Mouse (Mus musculus) C2C12 (cell line): ENCODE measurements around the gene Aph1a. TPM values are rescaled to one million over a fixed set of nuclear protein-coding genes. Genes with fewer than 3 reads are reported as not detected.
"Not testable (repeated sequence)": the region's sequence is repeated elsewhere in the genome, so short reads cannot be mapped to it uniquely, and the experiment has no call there.

Experiments
- H3K27me3 ChIP-seq: one replicate; pipeline ENCODE4 v1.6.1; 2011; ENCODE audit not compliant: control insufficient read depth, insufficient read depth, insufficient read length
- H3K36me3 ChIP-seq: one replicate; pipeline ENCODE4 v1.6.1; 2011; ENCODE audit not compliant: control insufficient read depth, insufficient read depth
- H3K4me3 ChIP-seq: one replicate; pipeline ENCODE4 v1.5.1; 2011; ENCODE audit warnings: mild to moderate bottlenecking, control low read depth; ENCODE audit not compliant: poor library complexity, insufficient read depth, severe bottlenecking
- H3K79me2 ChIP-seq: one replicate; pipeline ENCODE4 v1.6.1; 2011; ENCODE audit not compliant: control insufficient read depth, insufficient read depth
- H3K79me3 ChIP-seq: one replicate; pipeline ENCODE4 v1.6.1; 2011; ENCODE audit warnings: low read depth, control low read depth
- H3ac ChIP-seq: one replicate; pipeline ENCODE3; 2011; ENCODE audit warnings: low read depth; ENCODE audit not compliant: control insufficient read depth, insufficient read length
- CEBPB ChIP-seq: IDR thresholded peaks from one replicate; pipeline ENCODE4 v1.6.1; 2011; ENCODE audit warnings: low read depth, mild to moderate bottlenecking, control low read depth, moderate library complexity
- CTCF ChIP-seq: IDR thresholded peaks from one replicate; pipeline ENCODE4 v1.5.1; 2011; ENCODE audit not compliant: control insufficient read depth, insufficient read depth, insufficient read length
- FOSL1 ChIP-seq: IDR thresholded peaks from one replicate; pipeline ENCODE4 v1.8.0; 2011; ENCODE audit warnings: mild to moderate bottlenecking, low read length; ENCODE audit not compliant: poor library complexity, insufficient read depth, severe bottlenecking
- MAX ChIP-seq: IDR thresholded peaks from one replicate; pipeline ENCODE4 v1.6.1; 2011; ENCODE audit warnings: mild to moderate bottlenecking, control low read depth
- MYOD1 ChIP-seq: IDR thresholded peaks from one replicate; pipeline ENCODE4 v1.6.1; 2011; ENCODE audit warnings: low read depth; ENCODE audit not compliant: control insufficient read depth, insufficient read length
- MYOG ChIP-seq: IDR thresholded peaks from one replicate; pipeline ENCODE4 v1.6.1; 2011; ENCODE audit not compliant: control insufficient read depth, insufficient read length; ENCODE audit errors: extremely low read depth
- USF1 ChIP-seq: IDR thresholded peaks from one replicate; pipeline ENCODE4 v1.6.1; 2011; ENCODE audit warnings: low read depth, mild to moderate bottlenecking, control low read depth, moderate library complexity
- long read RNA-seq, 2 experiments: library from polyadenylated mRNA; unstranded; transcript quantifications; one replicate each; pipeline ENCODE4 v2.0.0; 2019 to 2020
- polyA plus RNA-seq: library from polyadenylated mRNA; unstranded; fragments of >200 nt; fragmentation: generic; extraction: Trizol; gene quantifications from one replicate; pipeline ENCODE4 v1.2.1, GENCODE M21; 2012; ENCODE audit warnings: missing spikeins

The Aph1a gene
- 79.0 TPM for polyA plus RNA-seq
- long read RNA-seq, experiment 1, transcript Aph1a-201 (6 exons, 2,863 nt), result major isoform, 11 of 13 reads
- long read RNA-seq, experiment 1, partial matches to known transcripts, result 0 of 13 reads
- long read RNA-seq, experiment 1, other reads (novel, unspliced or antisense), result 0 of 13 reads
- long read RNA-seq, experiment 2, transcript Aph1a-201 (6 exons, 2,863 nt), result major isoform, 46 of 62 reads
- long read RNA-seq, experiment 2, transcript Aph1a-202 (7 exons, 1,601 nt), result minor isoform, 12 of 62 reads
- long read RNA-seq, experiment 2, partial matches to known transcripts, result 0 of 62 reads
- long read RNA-seq, experiment 2, other reads (novel, unspliced or antisense), result 4 of 62 reads

DNA sequence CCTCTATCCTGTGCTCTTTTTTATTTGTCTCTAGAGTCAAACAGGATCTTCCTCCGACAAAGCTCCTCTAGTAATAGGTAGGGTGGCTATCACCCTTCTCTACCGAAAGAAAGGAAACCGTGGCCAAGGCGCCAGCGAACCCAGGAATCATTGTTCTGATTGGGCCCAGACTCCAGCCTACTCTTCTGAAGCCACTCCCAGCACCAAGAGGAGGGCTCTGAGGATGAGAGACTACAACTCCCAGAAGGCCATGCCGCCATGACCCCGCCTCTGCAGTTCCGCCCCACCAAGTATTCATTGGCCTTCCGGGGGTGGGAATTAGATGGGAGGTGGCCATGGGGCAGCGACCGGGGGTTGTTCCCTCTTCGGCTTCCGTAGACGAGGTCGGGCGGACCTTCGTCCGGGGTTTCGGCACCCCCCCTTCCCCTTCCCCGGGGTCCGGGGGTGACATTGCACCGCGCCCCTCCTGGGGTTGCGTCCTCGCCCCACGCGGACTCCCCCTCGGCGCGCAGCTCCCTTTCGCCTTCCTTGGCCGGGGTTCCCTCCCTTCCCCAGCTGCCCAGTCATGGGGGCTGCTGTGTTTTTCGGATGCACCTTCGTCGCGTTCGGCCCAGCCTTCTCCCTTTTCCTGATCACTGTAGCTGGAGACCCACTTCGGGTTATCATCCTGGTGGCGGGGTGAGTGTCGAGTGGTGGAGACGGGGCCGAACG, at the start of gene Aph1a:
TSS of gene Aph1a (plus strand) at position 364 of the 711 bp plus-strand sequence.
- H3K36me3 ChIP-seq, H3K27me3 ChIP-seq: not testable (repeated sequence)
- Histone ChIP-seq H3K4me3 (peak within 1 kb of the TSS; percentile 86), H3K79me3 (peaks cover 15% of the 10 kb centered on the region), H3K79me2 (peaks cover 22% of the 10 kb centered on the region), H3ac (peak within 1 kb of the TSS; percentile 85)

- H3K79me2 ChIP-seq, result peaks cover 28% of the 10 kb centered on the region
- H3K27me3 ChIP-seq, result no peaks in the 10 kb centered on the region
- peaks cover 27% of the 10 kb centered on the region for H3K79me3 ChIP-seq
- peaks cover 81% of the 10 kb centered on the region for H3K36me3 ChIP-seq
- TF ChIP-seq CTCF (no peak), MYOG (no peak), USF1 (no peak), MAX (no peak), CEBPB (no peak), MYOD1 (no peak), FOSL1 (no peak)
- no peak overlapping the region for H3K4me3 ChIP-seq
- no peak overlapping the region for H3ac ChIP-seq
These were observed 43.2 kb upstream of the Aph1a start for GRCm38 (mm10) chr3:95850611-95851010.

- H3K36me3 ChIP-seq, result peaks cover 74% of the 10 kb centered on the region
- TF ChIP-seq MYOD1 (no peak), FOSL1 (no peak), CEBPB (no peak), MAX (no peak), USF1 (no peak), CTCF (no peak), MYOG (no peak)
- no peak overlapping the region for H3ac ChIP-seq
- no peaks in the 10 kb centered on the region for H3K27me3 ChIP-seq
- H3K79me2 ChIP-seq, result peaks cover 28% of the 10 kb centered on the region
- peaks cover 27% of the 10 kb centered on the region for H3K79me3 ChIP-seq
- H3K4me3 ChIP-seq, result no peak overlapping the region
These were observed 42.5 kb upstream of the Aph1a start for GRCm38 (mm10) chr3:95851317-95851716.

DNA sequence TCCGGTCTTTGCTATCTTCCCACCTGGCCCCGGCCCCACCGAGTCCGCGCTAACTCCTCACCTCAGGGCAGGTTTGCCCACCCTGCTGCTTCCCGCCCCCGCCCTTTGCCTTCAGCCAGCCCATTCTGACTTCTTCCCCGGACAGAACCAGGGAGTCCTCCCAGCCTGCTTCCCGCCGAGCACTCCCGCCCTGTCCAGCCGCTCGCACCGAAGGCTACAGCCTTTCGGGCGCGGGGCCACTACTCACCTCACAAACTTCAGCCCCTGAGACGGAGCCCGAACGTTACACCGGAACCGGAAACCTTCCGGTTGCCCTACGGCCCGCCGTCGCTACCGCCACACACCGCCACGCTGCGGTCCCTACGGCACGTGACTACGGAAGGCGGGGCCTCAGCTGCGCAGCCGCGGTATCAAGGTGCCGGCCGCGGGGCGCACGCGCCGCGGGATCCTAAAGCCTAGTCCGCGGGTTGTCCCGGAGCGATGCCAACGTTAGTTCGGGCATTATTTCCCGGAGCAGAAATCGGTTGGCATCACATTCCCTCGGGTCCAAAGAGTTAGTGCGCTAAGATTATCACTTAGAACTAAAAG, 38.2 kb upstream of the Aph1a start, which contains the start of gene Prpf3:
TSS of gene Prpf3 (minus strand) at position 384 of the 588 bp plus-strand sequence.
- H3ac ChIP-seq, result peak within 1 kb of the TSS; percentile 74
- H3K79me3 ChIP-seq, result peaks cover 25% of the 10 kb centered on the region
- no peaks in the 10 kb centered on the region for H3K27me3 ChIP-seq
- TF ChIP-seq CTCF (no peak), MAX (peak; percentile 89), MYOG (no peak), CEBPB (no peak), USF1 (peak; percentile 98), MYOD1 (no peak), FOSL1 (no peak)
- peaks cover 31% of the 10 kb centered on the region for H3K36me3 ChIP-seq
- peaks cover 28% of the 10 kb centered on the region for H3K79me2 ChIP-seq
- H3K4me3 ChIP-seq, result peak within 1 kb of the TSS; percentile 89

GRCm38 (mm10) chr3:95856115-95856514, 37.7 kb upstream of the Aph1a start:
- no peak for TF ChIP-seq CEBPB
- no peak for TF ChIP-seq CTCF
- TF ChIP-seq MAX, result no peak
- TF ChIP-seq USF1, result no peak
- no peak for TF ChIP-seq FOSL1
- no peak for TF ChIP-seq MYOG
- TF ChIP-seq MYOD1, result no peak
- Histone ChIP-seq H3K79me3 (peaks cover 25% of the 10 kb centered on the region), H3K36me3 (peaks cover 26% of the 10 kb centered on the region), H3K4me3 (peak overlapping the region; percentile 89), H3ac (peak overlapping the region; percentile 16), H3K79me2 (peaks cover 28% of the 10 kb centered on the region), H3K27me3 (no peaks in the 10 kb centered on the region)

DNA sequence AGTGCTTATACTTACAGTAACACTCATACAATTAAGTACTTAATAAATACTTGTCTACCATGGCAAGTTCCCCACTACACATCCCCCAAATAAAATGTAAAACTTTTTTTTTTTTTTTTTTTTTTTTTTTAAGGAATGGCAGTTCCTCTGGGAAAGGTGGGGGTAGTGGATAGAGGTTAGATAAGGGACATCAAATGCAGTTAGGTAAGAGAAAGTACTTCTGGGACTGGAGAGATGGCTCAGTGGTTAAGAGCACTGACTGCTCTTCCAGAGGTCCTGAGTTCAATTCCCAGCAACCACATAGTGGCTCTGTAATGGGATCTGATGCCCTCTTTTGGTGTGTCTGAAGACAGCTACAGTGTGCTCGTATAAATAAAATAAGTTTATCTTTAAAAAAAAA, 36.7 kb upstream of the Aph1a start:
- Histone ChIP-seq H3K79me3 (peaks cover 20% of the 10 kb centered on the region), H3K36me3 (peaks cover 17% of the 10 kb centered on the region)

DNA sequence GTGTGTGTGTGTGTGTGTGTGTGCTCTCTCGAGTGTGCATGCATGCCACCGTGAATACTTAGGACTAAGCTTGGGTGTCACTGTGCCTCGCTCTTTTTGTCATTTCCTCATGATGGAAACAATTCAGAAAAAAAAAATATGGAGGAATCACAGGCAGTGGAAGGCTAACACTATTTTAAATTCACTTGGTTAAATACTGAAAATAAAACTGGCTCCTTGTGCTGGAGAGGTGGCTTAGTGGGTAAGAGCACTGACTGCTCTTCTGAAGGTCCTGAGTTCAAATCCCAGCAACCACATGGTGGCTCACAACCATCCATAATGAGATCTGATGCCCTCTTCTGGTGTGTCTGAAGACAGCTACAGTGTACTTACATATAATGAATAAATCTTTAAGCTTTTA, 35.5 kb upstream of the Aph1a start:
- Histone ChIP-seq H3K79me2 (peaks cover 23% of the 10 kb centered on the region), H3K79me3 (peaks cover 17% of the 10 kb centered on the region)
- not testable (repeated sequence) for H3K27me3 ChIP-seq, H3K36me3 ChIP-seq, H3ac ChIP-seq, H3K4me3 ChIP-seq

More for the DNA sequence above, 36.7 kb upstream of the Aph1a start:
- peaks cover 28% of the 10 kb centered on the region for H3K79me2 ChIP-seq
- not testable (repeated sequence) for H3K4me3 ChIP-seq, H3K27me3 ChIP-seq, H3ac ChIP-seq
